ENCODE assay signal across 24 mouse cellular contexts in the genomic region with DNA sequence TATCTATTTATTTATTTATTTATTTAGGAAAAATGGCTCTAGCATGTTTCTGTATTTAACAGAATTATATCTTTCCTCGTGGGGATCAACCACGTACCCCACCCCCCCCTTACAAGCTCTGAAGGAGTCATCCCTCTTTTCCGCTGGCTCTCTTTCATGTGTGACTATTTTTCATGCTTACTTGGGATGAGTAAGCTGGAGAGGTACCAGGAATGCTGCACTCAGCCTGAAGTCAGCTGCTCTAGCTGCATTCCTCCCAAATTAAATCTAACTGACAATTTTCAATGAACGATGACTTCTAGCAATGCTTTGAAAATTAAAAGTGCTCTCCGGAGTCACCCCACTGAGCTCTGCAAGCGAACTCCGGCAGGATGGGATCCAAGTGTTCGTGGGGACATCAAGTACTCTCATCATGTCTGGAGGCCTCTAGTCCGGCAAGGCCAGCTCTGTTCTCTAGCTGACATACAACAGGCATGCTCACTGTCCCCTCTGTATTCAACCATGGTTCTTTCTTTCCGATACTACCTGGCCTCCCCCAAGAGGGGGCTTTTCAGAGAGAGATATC.
DNase-seq lines count a peak whose midpoint lies in the region; ATAC-seq and TF ChIP-seq lines count a peak whose summit lies in the region.
"Had no signal": no experiment of that assay in that cellular context is flagged by ENCODE, and none has a peak within 500 bp of the region (broad histone marks: within the 10 kb centered on the region; RNA-seq: fewer than 3 reads in every experiment).

No protein-coding gene starts in this region.

- TF ChIP-seq POLR2A in kidney, adult 2 months (IDR thresholded peaks at IDR 0.05; ENCODE audit: low read depth, low read length): no peak

- H3K36me3 ChIP-seq in kidney, adult 2 months (ENCODE audit: control insufficient read depth, insufficient read depth, low read length): peaks cover 3% of the 10 kb centered on the region
- H3K36me3 ChIP-seq in hindbrain, embryonic 11.5 days (ENCODE audit: control insufficient read depth, insufficient read depth, low read length): no peaks in the 10 kb centered on the region
- H3K36me3 ChIP-seq: neural tube, embryonic 12.5 days had no signal

- TF ChIP-seq CTCF in kidney, adult 2 months (conservative IDR thresholded peaks at IDR 0.05; ENCODE audit: insufficient read depth, insufficient read length, low read depth, low read length): no peak

- no peak for ATAC-seq in hindbrain, embryonic 11.5 days (ENCODE audit: low FRiP score)
- ATAC-seq: activated CD4-positive, CD25-positive, alpha-beta regulatory T cell, adult 4 months; forebrain, embryonic 13.5 days; hindbrain, embryonic 16.5 days; intestine, embryonic 16.5 days; liver, postnatal 0 days; midbrain, embryonic 13.5 days had no signal

- 78% methylated on average over 10 of the region's 10 CpGs for WGBS in kidney, adult 2 months
- WGBS in hindbrain, embryonic 11.5 days: 90% methylated on average over 10 of the region's 10 CpGs

- no peak overlapping the region for H3K9ac ChIP-seq in hindbrain, embryonic 11.5 days (ENCODE audit: low read depth, low read length)
- H3K9ac ChIP-seq: forebrain, embryonic 13.5 days; liver, postnatal 0 days; midbrain, embryonic 13.5 days; neural tube, embryonic 12.5 days had no signal

- no peaks in the 10 kb centered on the region for H3K4me1 ChIP-seq in kidney, adult 2 months (ENCODE audit: control insufficient read depth, insufficient read depth, low read length)
- H3K4me1 ChIP-seq in hindbrain, embryonic 11.5 days (replicated peaks; ENCODE audit: control insufficient read depth, insufficient read depth, low read length): no peaks in the 10 kb centered on the region
- H3K4me1 ChIP-seq: forebrain, embryonic 13.5 days; limb, embryonic 10.5 days; neural tube, embryonic 12.5 days had no signal

- no peak overlapping the region for H3K4me3 ChIP-seq in kidney, adult 2 months (ENCODE audit: insufficient read depth, low read depth, low read length)
- H3K4me3 ChIP-seq in hindbrain, embryonic 11.5 days (ENCODE audit: low read depth, low read length): no peak overlapping the region
- H3K4me3 ChIP-seq: forebrain, embryonic 13.5 days; heart, adult 2 months; left cerebral cortex, adult 2 months; limb, embryonic 10.5 days; midbrain, embryonic 13.5 days; neural tube, embryonic 12.5 days had no signal

- H3K9me3 ChIP-seq in hindbrain, embryonic 11.5 days (ENCODE audit: control insufficient read depth, low read length): no peaks in the 10 kb centered on the region
- H3K9me3 ChIP-seq: forebrain, embryonic 13.5 days; limb, embryonic 10.5 days; midbrain, embryonic 13.5 days; neural tube, embryonic 12.5 days had no signal

- DNase-seq in adrenal gland, postnatal 36 days: peak; percentile 19 to 50
- DNase-seq in adrenal gland, adult 18-20 months (ENCODE audit: low spot score in 2 of 2): no peak
- DNase-seq in kidney, adult 2 months: peak; percentile 38
- no peak for DNase-seq in kidney, adult 18-20 months
- DNase-seq in NIH3T3 (ENCODE audit: low read depth): peak; percentile 79
- peak; percentile 40 for DNase-seq in telencephalon, adult 2 months (ENCODE audit: low read depth, low spot score)
- DNase-seq in hindbrain, embryonic 11.5 days (ENCODE audit: low spot score): no peak
- DNase-seq: cerebellum, adult 11 months; cerebellum, postnatal 10 days; embryo, embryonic 11 days; heart, adult 2 months; heart, postnatal 4 days; layer of hippocampus, adult 9-11 months; liver, postnatal 0 days; lung, postnatal 10 days; thymus, postnatal 36 days had no signal

- H3K27me3 ChIP-seq in kidney, adult 2 months (replicated peaks; ENCODE audit: control insufficient read depth, insufficient read depth, low read length): no peaks in the 10 kb centered on the region
- no peaks in the 10 kb centered on the region for H3K27me3 ChIP-seq in hindbrain, embryonic 11.5 days (ENCODE audit: control insufficient read depth, insufficient read depth, low read length)
- H3K27me3 ChIP-seq: forebrain, embryonic 13.5 days; midbrain, embryonic 13.5 days; neural tube, embryonic 12.5 days had no signal

- no peak overlapping the region for H3K4me2 ChIP-seq in hindbrain, embryonic 11.5 days (replicated peaks; ENCODE audit: low read depth, low read length)
- H3K4me2 ChIP-seq: forebrain, embryonic 13.5 days; midbrain, embryonic 13.5 days; neural tube, embryonic 12.5 days had no signal

- no peak overlapping the region for H3K27ac ChIP-seq in kidney, adult 2 months (ENCODE audit: insufficient read depth, low read depth, low read length)
- H3K27ac ChIP-seq in hindbrain, embryonic 11.5 days (ENCODE audit: low read depth, low read length): no peak overlapping the region
- H3K27ac ChIP-seq: forebrain, embryonic 13.5 days; heart, adult 2 months; left cerebral cortex, adult 2 months; limb, embryonic 10.5 days; midbrain, embryonic 13.5 days; neural tube, embryonic 12.5 days had no signal

Comparison
In these comparisons a context has a peak if more than half of its experiments do, and no peak if none do; other contexts are left out.
1. DNase-seq: peak in adrenal gland, postnatal 36 days (2 of 2), kidney, adult 2 months (single experiment), NIH3T3 (single experiment) and telencephalon, adult 2 months (single experiment); none in adrenal gland, adult 18-20 months (0 of 2), kidney, adult 18-20 months (single experiment) and hindbrain, embryonic 11.5 days (single experiment).